Mouse (Mus musculus) frontal cortex, postnatal 10 days (tissue): ENCODE measurements around the gene Clec16a.

Experiments used
- DNase-seq, 2 experiments: peaks; one replicate each; pipeline ENCODE4 v3.0.0; 2022; ENCODE audit warnings: low spot score in 2 of 2, mixed read lengths in 1 of 2

Clec16a gene

GRCm38 (mm10) chr16:10716696-10717095 lies 171.6 kb downstream of the Clec16a start:
- no peak for DNase-seq

GRCm38 (mm10) chr16:10719971-10720370 lies 174.8 kb downstream of the Clec16a start:
- DNase-seq: no peak

- DNase-seq: no peak
Measured at GRCm38 (mm10) chr16:10722882-10723544, 177.9 kb downstream of the Clec16a start.

GRCm38 (mm10) chr16:10723816-10724647 lies 178.9 kb downstream of the Clec16a start:
- DNase-seq: no peak

- DNase-seq: no peak
Measured at GRCm38 (mm10) chr16:10725156-10725555, 180.0 kb downstream of the Clec16a start.

- no peak for DNase-seq
Measured at GRCm38 (mm10) chr16:10727630-10728029, 182.5 kb downstream of the Clec16a start.

GRCm38 (mm10) chr16:10728886-10729285 lies 183.7 kb downstream of the Clec16a start:
- DNase-seq: no peak

GRCm38 (mm10) chr16:10730941-10731340 lies 185.8 kb downstream of the Clec16a start:
- no peak for DNase-seq

- no peak for DNase-seq
Measured at GRCm38 (mm10) chr16:10731785-10732184, 186.6 kb downstream of the Clec16a start.

- no peak for DNase-seq
Measured at GRCm38 (mm10) chr16:10732421-10732820, 187.3 kb downstream of the Clec16a start.

GRCm38 (mm10) chr16:10735781-10736180 lies 190.6 kb downstream of the Clec16a start:
- DNase-seq: no peak

GRCm38 (mm10) chr16:10736364-10736763 lies 191.2 kb downstream of the Clec16a start:
- no peak for DNase-seq

- DNase-seq: no peak
Measured at GRCm38 (mm10) chr16:10737571-10737970, 192.4 kb downstream of the Clec16a start.

GRCm38 (mm10) chr16:10738866-10739265 lies 193.7 kb downstream of the Clec16a start:
- DNase-seq: no peak

GRCm38 (mm10) chr16:10739854-10740398 lies 194.8 kb downstream of the Clec16a start:
- no peak for DNase-seq

- DNase-seq: no peak
Measured at GRCm38 (mm10) chr16:10741082-10741481, 195.9 kb downstream of the Clec16a start.

- DNase-seq: no peak
Measured at GRCm38 (mm10) chr16:10749226-10749625, 204.1 kb downstream of the Clec16a start.

- DNase-seq: peak; percentile 20 to 23
Measured at GRCm38 (mm10) chr16:10749824-10750223, 204.7 kb downstream of the Clec16a start.

GRCm38 (mm10) chr16:10754521-10755296 lies 209.6 kb downstream of the Clec16a start:
- DNase-seq: no peak

- DNase-seq: no peak
Measured at GRCm38 (mm10) chr16:10756168-10756567, 211.0 kb downstream of the Clec16a start.

GRCm38 (mm10) chr16:10761182-10761581 lies 216.0 kb downstream of the Clec16a start:
- no peak for DNase-seq
